Mouse (Mus musculus): ENCODE data around the gene Anapc15-ps.

Anapc15-ps gene

DNA sequence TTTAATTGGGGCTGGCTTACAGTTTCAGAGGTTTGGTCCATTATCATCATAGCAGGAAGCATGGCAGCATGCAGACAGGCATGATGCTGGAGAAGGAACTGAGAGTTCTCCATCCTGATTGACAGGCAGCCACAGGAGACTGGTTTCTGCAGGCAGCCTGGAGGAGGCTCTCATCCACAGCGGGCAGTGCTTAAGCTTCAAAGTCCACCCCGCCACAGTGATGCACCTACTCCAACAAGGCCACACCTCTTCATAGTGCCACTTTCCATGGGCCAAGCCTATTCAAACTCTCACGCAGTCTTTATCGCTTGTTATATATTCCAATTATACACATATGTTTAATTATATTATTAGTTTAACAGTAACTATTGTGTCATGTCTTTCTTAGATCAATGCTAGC lies 18.1 kb upstream of the Anapc15-ps start:
- no peak for DNase-seq (ENCODE audit: extremely low spot score, low read depth, low spot score)

- no peak for DNase-seq (ENCODE audit: extremely low spot score, low read depth, low spot score)
Observed at GRCm38 (mm10) chr10:95689833-95690232, 16.6 kb upstream of the Anapc15-ps start.

DNA sequence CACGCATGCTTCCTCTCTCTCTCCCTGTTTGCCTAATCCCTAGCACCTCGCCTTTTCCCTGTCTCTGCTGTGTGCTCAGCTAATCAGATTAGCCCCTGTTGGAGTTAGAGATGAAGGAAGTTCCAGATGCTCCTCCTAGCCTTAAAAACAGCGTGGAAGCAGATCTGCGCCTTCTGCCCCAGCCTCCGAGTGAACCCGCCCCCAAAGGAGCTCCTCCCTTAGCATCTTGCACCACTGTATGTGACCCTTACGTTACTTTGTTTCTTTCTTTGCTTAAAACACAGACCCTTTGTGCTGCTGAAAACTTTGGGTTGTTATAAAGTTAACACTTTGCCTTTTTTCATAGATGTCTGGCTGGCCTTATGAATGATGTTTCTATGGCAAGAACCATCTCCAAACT lies 15.8 kb upstream of the Anapc15-ps start:
- DNase-seq (ENCODE audit: extremely low spot score, low read depth, low spot score) = no peak

DNA sequence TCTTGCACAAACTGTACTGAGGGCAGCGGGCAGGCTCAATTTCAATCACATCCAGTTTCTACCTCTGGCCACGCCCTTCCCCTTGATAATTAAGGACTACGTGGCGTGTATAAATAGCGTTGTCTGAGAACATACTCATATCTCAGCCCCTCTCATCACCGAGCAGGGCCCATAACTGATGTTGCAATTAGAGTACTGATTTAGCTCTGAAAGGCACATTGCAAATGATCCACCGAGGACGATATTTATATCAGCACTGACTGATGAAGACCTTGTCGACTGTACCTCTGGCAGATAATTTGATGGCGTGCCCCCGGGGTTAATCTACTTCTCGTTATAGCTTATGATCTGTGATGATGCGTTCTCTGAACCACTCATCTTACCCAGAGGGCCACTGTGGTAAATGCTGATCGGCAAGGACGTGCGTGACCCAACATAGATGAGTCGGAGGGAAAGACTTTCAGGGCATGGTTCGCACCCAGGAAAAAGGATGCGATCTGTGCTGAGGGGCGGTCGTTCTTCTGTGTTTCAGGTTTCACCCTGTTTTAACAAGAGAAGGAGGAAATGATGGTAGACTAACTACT lies 14.4 kb upstream of the Anapc15-ps start:
- DNase-seq (ENCODE audit: extremely low spot score, low read depth, low spot score) = no peak

- DNase-seq (ENCODE audit: extremely low spot score, low read depth, low spot score) = no peak
Observed at GRCm38 (mm10) chr10:95686041-95686440, 12.8 kb upstream of the Anapc15-ps start.

- DNase-seq (ENCODE audit: extremely low spot score, low read depth, low spot score) = peak; percentile 35
Observed at GRCm38 (mm10) chr10:95684782-95685555, 11.7 kb upstream of the Anapc15-ps start.

DNA sequence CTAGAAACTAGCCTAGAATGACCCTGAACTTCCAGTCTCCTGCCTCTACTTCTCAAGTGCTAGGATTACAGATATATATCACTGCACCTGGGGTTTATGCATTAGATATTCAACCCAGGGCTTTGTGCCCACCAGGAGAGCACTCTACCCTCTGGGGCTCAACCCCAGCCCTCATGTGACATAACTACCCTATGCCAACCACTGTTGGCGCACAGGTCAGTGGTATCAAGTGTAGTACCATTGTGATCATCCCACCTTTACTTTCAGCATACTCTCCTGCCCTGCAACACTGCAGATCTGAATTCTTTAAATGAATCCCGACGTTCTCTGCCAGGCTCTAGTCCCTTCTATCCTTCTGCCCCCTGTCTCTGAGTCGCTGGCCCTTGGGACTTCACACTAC lies 11.0 kb upstream of the Anapc15-ps start:
- DNase-seq (ENCODE audit: extremely low spot score, low read depth, low spot score) = no peak

- DNase-seq (ENCODE audit: extremely low spot score, low read depth, low spot score) = no peak
Observed at GRCm38 (mm10) chr10:95683735-95684134, 10.5 kb upstream of the Anapc15-ps start.

DNA sequence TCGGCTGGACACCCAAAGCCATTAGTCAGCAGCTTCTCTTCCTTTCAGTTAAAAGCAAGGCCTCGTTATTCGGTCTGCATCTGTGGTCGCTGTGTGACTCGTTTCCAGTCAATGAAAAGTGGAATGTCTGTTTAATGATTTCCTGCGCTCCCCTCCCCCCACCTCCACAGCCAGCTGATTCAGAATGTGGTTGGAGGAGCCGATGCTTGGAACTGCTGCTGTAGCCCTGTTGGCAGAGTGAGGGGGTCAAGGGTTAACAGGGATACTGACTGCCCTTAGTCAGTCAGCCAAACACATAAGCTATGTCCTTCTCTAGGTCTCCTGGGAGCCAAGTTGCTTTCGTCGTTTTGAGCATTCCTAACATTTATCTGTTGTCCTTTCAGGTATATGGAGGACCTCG lies 9.7 kb upstream of the Anapc15-ps start:
- DNase-seq (ENCODE audit: extremely low spot score, low read depth, low spot score) = no peak

DNA sequence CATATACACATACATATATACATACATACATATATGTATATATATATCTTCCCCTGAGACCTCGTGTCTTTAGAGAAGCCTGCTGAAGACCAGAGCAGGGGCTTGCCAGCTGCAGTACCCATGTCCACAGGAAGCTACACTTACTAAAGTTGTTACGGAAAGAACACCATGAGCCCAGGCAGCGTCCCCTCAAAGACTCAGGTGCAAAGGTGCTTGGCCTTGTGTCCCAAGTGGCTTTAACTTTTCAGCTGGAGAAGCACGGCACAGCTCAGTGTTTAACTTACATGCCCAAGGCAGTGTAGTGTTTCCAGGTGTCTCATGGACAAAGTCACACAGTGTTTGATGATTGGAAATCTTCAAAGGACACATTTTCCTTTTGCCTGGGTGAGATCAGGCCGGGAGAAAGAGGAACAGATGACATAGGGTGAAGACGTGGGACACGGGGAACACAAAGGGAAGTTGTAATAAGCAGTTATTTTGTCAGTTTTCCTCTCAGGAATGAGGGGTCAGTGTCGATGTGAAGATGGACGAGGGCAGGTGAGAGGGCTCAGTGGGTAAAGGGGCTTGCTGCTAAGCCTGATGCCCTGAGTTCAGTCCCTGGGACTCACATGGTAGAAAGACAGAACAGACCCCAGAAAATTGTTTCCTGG lies 9.0 kb upstream of the Anapc15-ps start:
- DNase-seq (ENCODE audit: extremely low spot score, low read depth, low spot score) = no peak

- DNase-seq (ENCODE audit: extremely low spot score, low read depth, low spot score) = no peak
Observed at GRCm38 (mm10) chr10:95681481-95681880, 8.2 kb upstream of the Anapc15-ps start.

DNA sequence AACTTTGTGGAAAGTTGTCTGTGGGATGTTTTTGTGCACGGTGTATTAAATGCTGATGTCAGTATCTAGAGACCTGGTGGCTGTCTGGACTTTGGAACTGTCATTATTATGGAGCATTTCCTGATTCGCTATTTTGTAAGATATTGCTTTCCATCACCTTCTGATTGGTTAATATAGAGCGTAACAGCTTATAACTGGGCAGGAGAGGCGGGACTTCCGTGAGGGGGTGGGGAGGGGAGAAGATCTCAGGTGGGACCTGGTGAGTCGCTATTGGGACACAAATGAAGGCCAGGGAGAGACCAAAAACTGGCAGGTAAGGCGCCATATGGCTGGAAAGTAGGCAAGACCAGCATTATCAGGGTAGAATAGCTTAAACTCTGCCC lies 7.8 kb upstream of the Anapc15-ps start:
- DNase-seq (ENCODE audit: extremely low spot score, low read depth, low spot score) = no peak

DNA sequence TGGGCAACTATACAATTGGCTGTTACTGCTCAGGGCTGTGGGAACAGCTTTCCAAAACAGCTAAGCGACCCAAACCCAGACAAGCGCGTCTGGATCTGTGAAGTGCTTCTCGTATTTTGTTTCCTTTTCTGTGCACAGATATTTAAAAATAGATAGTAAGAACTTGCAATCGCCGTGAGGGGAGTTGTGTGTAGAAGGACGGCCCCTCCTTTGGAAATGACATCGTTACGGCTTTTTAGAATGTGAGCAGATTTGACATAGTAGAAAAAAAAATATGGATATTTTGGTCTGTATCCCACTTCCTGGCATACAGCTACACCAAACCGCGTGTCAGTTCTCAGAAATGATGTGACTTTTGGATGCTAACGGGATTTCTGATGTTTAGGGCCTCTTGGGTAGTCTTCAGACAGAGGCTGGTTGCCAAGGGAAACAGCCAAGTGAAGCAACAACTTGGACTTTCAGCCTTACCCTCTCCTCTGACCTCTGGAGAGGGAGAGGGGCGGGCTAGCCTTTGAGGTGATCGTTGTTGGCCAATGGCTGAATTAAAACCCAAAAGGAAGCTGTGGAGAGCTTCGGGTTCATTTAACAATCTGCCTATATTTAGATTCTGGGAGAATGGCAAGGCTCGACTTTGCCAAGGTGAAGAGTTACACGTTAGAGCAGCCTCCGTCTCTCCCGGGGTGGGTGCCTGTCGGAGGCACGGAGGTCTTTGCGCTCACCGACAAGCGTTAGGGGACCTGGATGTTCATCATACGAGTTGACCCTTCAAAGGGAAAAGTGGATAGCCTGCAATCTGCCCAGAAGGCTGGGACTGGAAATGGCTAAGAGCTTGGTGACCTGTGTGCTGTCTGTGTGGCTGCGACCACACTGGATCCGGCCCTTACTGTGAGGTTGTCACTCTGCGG lies 7.2 kb upstream of the Anapc15-ps start:
- no peak for DNase-seq (ENCODE audit: extremely low spot score, low read depth, low spot score)

GRCm38 (mm10) chr10:95679131-95679530 lies 5.9 kb upstream of the Anapc15-ps start:
- no peak for DNase-seq (ENCODE audit: extremely low spot score, low read depth, low spot score)

DNA sequence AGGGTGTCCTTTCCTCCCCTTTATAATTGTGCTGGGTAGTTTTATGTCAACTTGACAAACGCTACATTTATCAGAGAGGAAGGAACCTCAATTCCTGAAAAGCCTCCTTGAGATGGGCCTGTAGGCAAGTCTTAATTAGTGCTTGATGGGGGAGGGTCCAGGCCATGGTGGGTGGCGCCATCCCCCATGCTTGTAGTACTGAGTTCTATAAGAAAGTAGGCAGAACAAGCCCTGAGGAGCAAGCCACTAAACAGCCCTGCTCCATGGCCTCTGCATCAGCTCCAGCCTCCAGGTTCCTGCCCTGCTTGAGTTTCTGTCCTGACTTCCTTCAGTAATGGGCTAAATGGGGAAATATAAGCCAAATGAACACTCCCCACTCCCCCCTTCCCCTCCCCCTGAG lies 5.4 kb upstream of the Anapc15-ps start:
- DNase-seq (ENCODE audit: extremely low spot score, low read depth, low spot score) = no peak

- no peak for DNase-seq (ENCODE audit: extremely low spot score, low read depth, low spot score)
Observed at GRCm38 (mm10) chr10:95678241-95678640, 5.0 kb upstream of the Anapc15-ps start.

- no peak for DNase-seq (ENCODE audit: extremely low spot score, low read depth, low spot score)
Observed at GRCm38 (mm10) chr10:95677356-95678109, 4.3 kb upstream of the Anapc15-ps start.

- no peak for DNase-seq (ENCODE audit: extremely low spot score, low read depth, low spot score)
Observed at GRCm38 (mm10) chr10:95676991-95677355, 3.7 kb upstream of the Anapc15-ps start.

- no peak for DNase-seq (ENCODE audit: extremely low spot score, low read depth, low spot score)
Observed at GRCm38 (mm10) chr10:95676387-95676786, 3.1 kb upstream of the Anapc15-ps start.

Measured in hindlimb bud, embryonic 11.5 days (tissue).